Mouse (Mus musculus): ENCODE measurements at regions not wholly inside any gene's neighbourhood (a gene's known extent, or its start where the extent isn't known, plus 50 kb on each side); places are given as distances from the start of the nearest gene placed in this dataset.

- no peak for DNase-seq (ENCODE audit: low spot score)
These were observed 346.2 kb upstream of the Smarca2 start for GRCm38 (mm10) chr19:26258677-26259076.

- no peak for DNase-seq (ENCODE audit: low spot score)
These were observed 343.3 kb upstream of the Smarca2 start for GRCm38 (mm10) chr19:26261530-26261929.

- DNase-seq (ENCODE audit: low spot score) = no peak
These were observed 308.5 kb upstream of the Smarca2 start for GRCm38 (mm10) chr19:26296360-26296759.

- no peak for DNase-seq (ENCODE audit: low spot score)
These were observed 296.2 kb upstream of the Smarca2 start for GRCm38 (mm10) chr19:26308477-26309135.

- no peak for DNase-seq (ENCODE audit: low spot score)
These were observed 285.9 kb upstream of the Smarca2 start for GRCm38 (mm10) chr19:26318977-26319376.

GRCm38 (mm10) chr19:26323682-26324081 lies 281.2 kb upstream of the Smarca2 start:
- DNase-seq (ENCODE audit: low spot score) = no peak

- DNase-seq (ENCODE audit: low spot score) = no peak
These were observed 265.7 kb upstream of the Smarca2 start for GRCm38 (mm10) chr19:26339120-26339519.

GRCm38 (mm10) chr19:26340155-26340554 lies 264.7 kb upstream of the Smarca2 start:
- no peak for DNase-seq (ENCODE audit: low spot score)

- DNase-seq (ENCODE audit: low spot score) = no peak
These were observed 249.8 kb upstream of the Smarca2 start for GRCm38 (mm10) chr19:26355054-26355453.

- no peak for DNase-seq (ENCODE audit: low spot score)
These were observed 220.9 kb upstream of the Smarca2 start for GRCm38 (mm10) chr19:26383961-26384381.

- DNase-seq (ENCODE audit: low spot score) = no peak
These were observed 218.8 kb upstream of the Smarca2 start for GRCm38 (mm10) chr19:26386075-26386474.

- no peak for DNase-seq (ENCODE audit: low spot score)
These were observed 192.2 kb upstream of the Smarca2 start for GRCm38 (mm10) chr19:26412684-26413083.

- no peak for DNase-seq (ENCODE audit: low spot score)
These were observed 190.3 kb upstream of the Smarca2 start for GRCm38 (mm10) chr19:26414476-26415024.

- no peak for DNase-seq (ENCODE audit: low spot score)
These were observed 185.1 kb upstream of the Smarca2 start for GRCm38 (mm10) chr19:26419781-26420180.

GRCm38 (mm10) chr19:26439163-26439562 lies 165.7 kb upstream of the Smarca2 start:
- no peak for DNase-seq (ENCODE audit: low spot score)

GRCm38 (mm10) chr19:26445309-26445708 lies 159.5 kb upstream of the Smarca2 start:
- DNase-seq (ENCODE audit: low spot score) = no peak

- no peak for DNase-seq (ENCODE audit: low spot score)
These were observed 157.3 kb upstream of the Smarca2 start for GRCm38 (mm10) chr19:26447427-26448023.

GRCm38 (mm10) chr19:26461712-26462111 lies 143.1 kb upstream of the Smarca2 start:
- no peak for DNase-seq (ENCODE audit: low spot score)

GRCm38 (mm10) chr19:26465228-26465627 lies 139.6 kb upstream of the Smarca2 start:
- no peak for DNase-seq (ENCODE audit: low spot score)

GRCm38 (mm10) chr19:26466244-26466643 lies 138.6 kb upstream of the Smarca2 start:
- DNase-seq (ENCODE audit: low spot score) = no peak

GRCm38 (mm10) chr19:26467179-26467651 lies 137.6 kb upstream of the Smarca2 start:
- no peak for DNase-seq (ENCODE audit: low spot score)

GRCm38 (mm10) chr19:26472659-26473058 lies 132.2 kb upstream of the Smarca2 start:
- DNase-seq (ENCODE audit: low spot score) = no peak

GRCm38 (mm10) chr19:26473211-26473610 lies 131.6 kb upstream of the Smarca2 start:
- no peak for DNase-seq (ENCODE audit: low spot score)
